Mouse (Mus musculus) B cell, adult 2 months (primary cell): ENCODE measurements around the gene Psmc4.
A peak's percentile ranks its signal among the peaks of the same experiment; 100 is the strongest.

Experiments used
- DNase-seq, 2 experiments: peaks; one replicate each; pipeline ENCODE4 v3.0.0; 2022

Gene Psmc4

DNA sequence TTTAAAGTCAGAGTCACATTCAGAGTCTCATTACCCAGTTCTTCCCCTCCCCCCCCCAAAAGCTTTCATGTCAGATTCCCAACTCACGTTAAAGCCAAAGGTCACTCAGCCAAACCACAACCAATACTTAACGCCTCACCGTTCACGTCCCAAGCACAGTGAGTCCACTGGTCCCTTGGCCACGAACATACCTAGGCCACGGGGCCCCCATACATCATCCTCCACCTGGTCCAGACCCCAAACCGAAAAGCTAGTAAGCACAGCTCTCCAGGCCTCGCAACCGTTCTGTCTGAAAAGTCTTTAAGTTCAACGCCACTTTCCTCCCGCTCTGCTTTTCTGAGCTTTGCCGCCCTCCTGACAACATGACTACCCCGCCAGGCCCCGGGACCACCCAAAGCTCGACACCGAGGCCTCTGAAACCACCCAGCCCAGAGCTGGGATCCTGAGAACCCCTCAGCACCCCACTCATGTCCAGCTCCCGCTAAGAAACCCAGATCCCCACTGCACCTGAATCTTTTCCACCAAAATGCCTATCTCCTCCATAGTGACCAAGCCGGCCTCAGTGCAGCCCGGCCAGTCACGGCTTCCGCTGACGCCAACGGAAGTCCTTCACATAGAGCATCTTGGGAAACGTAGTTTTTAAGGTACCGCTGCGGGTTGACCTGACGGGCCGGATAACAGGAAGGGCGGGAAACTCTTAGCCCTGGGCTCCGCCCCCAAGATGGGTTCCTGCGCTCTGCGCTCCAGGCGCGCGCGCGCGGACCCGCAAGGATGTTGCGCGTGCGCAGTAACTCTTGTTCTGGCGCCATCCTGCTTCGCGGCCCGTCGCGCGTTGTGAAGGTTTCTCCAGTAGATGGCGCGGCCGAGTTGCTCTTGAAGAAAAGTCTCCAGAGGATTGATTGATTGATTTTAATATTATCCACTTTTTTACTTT is at the start of gene Psmc4:
Gene Psmc4 (minus strand): TSS at position 626 of the 934 bp plus-strand sequence.
- peak; percentile 96 for DNase-seq

DNA sequence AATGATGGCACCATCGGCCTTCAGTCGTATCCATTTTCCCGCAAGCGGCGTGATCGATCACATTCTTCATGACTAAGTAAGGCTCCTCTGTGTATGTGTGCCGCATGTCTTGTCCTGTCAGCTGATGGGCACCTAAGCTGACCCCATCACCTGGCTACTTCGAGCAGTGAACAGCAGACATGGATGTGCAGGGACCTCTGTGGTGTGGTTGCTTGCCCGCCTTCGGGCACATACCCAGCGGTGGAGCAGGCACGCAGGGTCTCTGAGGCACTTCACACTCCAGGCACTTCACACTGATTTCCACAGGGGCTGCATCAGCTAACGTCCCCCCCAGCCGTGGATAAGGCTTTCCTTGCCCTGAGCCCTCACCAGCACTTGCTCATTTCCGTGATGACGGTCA is 49.2 kb upstream of the Psmc4 start:
- DNase-seq, result no peak

DNA sequence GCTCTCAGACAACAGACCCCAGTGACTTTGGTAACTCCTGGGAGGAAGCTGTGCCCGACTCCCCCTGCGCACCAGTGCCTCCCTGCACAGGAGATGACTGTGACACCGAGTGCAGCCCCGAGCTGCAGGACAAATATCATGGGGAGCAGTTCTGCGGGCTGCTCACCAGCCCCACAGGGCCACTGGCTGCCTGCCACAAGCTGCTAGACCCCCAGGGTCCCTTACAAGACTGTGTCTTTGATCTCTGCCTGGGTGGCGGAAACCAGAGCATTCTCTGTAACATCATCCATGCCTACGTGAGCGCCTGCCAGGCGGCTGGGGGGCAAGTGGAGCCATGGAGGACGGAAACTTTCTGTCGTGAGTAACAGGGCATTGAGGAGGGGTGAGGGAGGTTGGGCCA is 43.6 kb upstream of the Psmc4 start:
- DNase-seq, result no peak

DNA sequence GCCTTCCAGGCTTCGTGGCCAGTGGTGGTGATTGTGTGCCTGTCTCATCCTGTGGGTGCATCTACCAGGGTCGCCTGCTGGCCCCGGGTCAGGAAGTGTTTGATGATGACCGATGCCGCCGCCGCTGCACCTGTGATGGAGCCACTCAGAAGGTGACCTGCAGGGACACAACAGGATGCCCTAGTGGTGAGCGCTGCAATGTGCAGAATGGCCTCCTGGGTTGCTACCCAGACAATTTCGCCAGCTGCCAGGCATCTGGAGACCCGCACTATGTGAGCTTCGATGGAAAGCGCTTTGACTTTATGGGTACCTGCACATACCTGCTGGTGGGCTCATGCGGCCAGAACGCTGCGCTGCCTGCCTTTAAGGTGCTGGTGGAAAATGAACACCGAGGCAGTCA is 36.3 kb upstream of the Psmc4 start:
- DNase-seq, result no peak

DNA sequence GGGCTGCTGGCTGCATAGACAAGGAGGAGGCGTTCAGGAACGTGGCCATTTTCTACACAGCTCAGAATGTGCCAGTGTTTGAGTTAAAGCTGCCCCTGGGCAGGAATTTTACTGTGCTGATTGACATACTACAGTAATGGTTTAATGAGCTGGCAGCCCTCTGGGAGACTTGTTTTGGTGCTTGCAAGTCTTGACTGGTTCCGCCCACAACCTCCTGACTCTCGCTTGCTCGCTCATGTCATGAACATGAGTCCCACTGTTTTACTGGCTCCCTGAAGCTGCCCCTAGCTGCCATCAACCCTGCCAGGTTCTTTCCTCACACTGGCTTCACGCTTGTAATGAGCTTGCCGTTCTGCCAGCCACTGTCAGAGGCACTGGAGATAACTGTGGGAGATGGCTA is 34.3 kb upstream of the Psmc4 start:
- DNase-seq, result no peak

DNA sequence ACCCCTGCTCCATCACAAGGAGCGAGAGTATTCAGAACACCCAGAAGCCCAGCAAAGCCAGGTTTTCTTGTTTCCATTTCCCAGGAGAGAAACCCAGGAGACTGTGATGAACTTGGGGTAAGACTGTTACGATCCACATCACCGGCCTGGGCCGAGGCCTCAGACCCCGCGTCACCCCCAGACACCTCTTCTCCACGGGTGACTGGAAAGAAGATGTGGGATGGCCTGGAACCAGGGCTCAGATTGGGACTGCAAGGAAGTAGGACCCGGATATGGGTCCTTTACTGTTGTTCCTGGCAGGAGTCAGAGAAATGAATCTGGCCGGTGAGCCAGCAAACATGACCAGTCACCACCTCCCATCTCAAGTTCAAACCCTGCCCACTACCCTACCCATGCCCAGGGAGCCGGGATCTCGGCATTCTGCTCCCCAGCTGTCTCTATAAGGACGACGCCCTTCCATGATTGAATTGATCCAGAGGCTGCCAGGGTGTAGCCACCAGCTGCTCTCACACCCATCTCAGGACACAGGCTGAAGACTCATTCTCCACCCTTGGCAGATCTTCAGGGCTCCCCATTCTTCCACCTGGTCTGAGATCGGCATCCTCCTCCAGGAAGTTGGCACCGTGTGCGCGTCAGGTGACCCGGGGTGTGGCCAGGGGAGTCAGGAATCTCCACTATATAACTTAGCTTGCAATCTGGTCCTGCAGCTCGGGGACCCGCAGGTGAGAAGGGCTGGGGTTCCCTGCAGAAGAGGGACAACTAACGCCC is 20.8 kb upstream of the Psmc4 start, which contains the start of gene Fcgbp:
Gene Fcgbp (plus strand): TSS at position 706 of the 768 bp plus-strand sequence.
- DNase-seq, result no peak

DNA sequence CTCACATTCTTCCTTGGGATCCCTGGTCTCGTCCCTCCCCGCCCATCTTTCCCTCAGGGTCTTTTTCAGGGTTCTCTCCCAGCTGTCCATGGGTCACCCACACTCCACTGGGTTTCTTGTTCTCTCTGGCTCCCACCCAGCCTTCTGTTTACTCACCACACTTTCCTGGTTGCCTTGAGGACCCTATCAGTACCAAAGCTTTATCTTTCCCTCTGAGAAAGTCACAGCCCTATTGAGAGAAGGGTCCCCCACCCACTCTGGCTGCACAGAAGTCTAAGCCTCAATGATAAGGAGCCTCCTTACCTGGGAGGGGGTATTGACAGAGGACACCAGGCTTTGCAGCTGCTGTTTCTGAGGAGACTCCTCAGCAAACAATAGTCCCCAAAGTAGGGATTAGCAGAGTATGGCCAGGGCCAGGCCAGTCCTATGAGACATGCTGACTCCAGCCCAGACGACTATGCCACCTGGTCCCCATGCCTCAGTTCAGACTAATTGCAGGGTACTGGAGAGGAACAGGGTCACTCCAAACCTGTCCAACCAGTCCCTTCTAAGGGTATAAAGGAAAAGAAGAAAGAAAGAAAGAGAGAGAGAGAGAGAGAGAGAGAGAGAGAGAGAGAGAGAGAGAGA is 19.8 kb upstream of the Psmc4 start:
- no peak for DNase-seq

DNA sequence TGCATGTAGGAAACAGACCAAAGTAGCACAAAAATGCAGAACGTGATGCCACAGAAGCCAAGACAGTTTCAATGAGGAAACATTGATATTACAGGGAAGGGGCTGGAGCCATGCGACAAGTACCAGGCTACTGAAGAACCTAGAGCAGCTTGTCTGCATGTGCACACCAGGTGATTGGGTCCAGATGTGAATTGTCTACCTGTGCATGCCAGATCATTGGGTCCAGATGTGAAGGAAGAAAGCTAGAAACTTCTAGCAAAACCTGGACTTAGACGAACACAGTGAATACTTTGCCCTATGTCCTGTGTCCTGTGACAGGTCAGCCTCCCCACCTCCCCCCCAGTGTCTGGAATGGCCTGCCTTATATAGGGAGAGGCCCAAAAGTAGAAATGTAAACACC is 18.8 kb upstream of the Psmc4 start:
- DNase-seq, result no peak

DNA sequence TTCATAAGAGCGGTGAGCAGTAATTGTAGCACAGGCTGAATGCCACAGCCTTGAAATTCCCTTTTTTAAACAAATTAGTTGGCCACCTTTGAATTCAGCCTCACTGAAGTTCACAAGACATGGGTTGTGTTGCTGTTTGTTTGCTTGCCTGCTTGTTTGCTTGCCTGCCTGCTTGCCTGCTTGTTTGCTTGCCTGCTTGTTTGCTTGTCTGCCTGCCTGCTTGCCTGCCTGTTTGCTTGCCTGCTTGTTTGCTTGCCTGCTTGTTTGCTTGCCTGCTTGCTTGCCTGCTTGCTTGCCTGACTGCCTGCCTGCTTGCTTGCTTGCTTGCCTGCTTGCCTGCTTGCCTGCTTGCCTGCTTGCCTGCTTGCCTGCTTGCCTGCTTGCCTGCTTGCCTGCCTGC is 10.1 kb upstream of the Psmc4 start:
- no peak for DNase-seq

DNA sequence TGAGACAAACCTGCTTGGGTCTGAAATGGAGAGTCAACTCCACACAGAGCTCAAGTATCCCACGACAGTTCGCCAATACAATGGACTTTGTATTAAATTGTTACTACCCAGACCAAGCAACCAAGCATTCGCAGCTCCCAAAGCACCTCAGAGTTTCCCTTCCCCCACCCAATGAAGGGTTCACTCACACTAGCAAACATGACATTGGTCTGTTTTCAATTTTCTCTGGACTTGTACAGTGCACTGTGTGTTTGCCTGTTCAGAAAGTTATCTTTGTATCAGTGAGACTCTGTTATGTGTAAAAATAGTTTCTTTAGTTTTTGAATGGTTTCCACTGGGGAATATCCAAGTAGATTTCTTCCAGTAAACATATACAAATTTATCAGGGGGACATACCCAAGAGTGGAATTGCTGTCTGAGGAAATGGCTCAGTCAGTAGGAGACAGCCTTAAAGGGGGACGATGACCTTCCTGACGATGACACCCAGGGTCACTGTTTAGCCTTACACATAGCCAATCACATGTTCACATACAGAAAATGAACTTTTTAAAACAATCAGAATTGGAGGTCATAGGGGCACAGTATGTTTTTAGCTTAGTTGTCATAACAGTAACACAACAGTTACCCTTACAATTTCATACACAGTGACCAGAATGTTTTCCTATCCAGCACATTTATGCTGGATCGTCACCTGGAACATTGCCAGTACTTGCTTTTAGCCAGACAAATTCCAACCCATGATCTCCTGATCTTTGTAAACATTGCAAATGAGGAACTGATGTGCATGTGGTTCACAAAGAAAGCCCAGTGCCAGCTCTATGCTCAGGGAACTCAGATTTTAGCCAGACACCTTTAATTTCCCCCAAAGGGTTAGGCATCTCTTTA is 3.4 kb upstream of the Psmc4 start:
- DNase-seq, result no peak

DNA sequence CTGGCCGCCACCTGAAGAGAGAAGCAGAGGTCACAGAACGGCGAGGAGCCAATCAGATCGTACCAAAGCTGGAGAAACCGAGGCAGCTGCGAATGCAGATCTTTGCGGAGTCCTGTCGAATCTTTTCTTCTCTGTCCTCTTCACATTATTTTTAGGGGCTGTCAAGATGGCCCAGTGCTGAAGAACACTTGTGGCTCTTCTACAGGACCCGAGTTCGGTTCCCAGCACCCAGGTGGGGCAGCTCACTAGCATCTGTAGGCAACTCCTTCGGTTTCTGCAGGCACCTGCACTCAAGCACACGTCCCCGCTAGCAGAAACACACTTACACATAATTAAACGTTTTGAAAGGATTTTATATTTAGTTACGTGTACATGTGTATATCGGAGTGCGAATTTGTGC is 683 bp upstream of the Psmc4 start:
- DNase-seq, result peak in 1 of 2 experiments; percentile 16

DNA sequence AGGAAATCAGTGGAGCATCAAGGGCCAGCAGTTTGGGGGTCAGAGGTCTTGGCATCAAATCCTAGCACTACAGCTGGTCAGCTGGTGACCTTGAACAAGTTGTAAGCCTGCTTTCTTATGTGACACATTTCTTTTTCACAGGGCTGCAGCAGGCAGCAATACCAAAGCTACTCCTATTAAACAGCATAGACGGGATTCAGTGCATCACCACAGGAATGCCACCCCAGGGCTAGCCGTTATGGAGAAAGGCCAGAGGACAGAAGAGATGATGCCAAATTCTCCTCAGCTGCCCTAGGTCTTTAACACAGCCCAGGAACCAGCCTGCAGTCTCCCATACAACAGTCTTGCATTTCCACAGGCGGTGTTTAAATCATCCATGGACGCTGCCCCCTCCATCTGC is 5.4 kb downstream of the Psmc4 start:
- no peak for DNase-seq

DNA sequence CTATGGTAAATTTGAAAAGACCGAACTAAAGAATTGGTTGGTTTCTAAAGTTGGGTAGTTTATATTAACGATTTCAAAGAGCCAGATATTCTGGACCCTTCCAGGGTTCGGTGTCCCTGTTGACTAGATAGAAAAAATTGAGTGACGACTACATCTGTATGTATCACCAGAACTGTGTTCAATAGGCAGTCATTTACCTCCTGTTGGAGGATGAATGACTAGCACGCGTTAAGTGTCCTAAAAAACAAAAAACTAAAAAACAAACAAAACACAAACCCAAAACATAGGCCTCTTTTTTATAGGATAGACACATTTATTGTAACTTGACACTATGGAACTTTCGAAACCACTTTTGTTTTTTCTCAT is 35.5 kb downstream of the Psmc4 start:
- DNase-seq, result no peak

DNA sequence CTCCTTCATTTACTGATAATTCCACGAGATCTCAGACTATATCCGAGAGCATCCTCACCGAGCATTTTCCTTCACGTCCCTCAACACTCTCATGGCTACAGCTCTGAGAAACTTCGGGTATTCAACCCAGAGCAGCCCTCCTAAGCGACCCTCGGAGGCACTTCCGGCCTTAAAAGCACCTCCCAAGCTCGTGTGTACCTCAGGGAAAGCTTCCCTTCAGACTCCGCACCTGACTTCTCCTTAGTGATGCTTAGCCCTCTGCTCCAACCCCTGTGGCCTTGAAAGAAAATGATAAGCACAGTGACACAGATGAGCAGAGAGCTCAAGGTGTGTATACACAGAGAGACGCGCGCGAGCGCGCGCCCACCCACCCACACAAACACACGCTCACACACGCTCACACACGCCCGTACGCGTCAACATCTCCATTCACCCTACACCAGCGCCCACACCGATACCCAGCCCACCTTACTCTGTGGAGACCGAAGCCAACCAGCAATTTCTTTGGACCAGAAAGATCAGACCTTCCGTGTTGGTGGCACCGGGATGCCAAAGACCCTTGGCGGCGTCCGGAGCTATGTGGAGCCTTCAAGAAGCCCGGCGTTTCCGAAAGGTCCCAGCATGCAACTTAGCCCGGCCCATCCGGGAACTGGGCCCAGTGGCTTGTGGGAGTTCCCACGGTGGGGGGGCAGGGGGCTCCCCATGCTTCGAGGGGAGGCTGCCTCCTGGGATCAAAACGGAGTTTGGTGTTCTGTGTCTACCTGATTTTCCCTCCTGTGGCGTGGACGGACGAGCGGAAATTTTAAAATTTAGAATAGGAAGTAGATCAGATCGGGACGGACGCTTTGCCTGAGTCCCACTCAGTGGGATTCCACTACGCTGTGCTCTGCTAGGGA is 36.1 kb downstream of the Psmc4 start, which contains the start of gene Zfp850:
Gene Zfp850 (minus strand): TSS at position 567 of the 896 bp plus-strand sequence.
- DNase-seq, result peak; percentile 75 to 76

DNA sequence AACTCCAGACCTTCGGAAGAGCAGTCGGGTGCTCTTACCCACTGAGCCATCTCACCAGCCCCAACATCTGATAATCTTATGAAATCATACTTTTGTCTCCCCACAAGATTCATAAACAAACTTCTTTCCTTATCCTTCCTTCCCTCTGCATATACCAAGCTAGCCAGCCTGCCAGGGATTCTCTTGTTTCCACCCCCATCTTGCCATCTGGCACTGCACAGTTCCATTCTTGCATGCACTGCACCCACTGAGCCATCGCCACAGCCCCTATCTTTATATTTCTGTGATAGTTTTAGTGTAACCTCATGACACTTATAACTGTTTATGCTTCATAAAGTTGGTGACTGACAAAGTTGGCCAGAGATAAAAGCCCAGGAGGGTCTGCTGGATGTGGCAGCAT is 39.6 kb downstream of the Psmc4 start:
- DNase-seq, result no peak
